Mouse (Mus musculus) lung, postnatal 14 days (tissue): ENCODE data around the gene Smarca4.
A peak's percentile ranks its signal among the peaks of the same experiment; 100 is the strongest.

Experiments
- DNase-seq: peaks from one replicate; pipeline ENCODE4 v3.0.0; 2021

Smarca4 gene

DNA sequence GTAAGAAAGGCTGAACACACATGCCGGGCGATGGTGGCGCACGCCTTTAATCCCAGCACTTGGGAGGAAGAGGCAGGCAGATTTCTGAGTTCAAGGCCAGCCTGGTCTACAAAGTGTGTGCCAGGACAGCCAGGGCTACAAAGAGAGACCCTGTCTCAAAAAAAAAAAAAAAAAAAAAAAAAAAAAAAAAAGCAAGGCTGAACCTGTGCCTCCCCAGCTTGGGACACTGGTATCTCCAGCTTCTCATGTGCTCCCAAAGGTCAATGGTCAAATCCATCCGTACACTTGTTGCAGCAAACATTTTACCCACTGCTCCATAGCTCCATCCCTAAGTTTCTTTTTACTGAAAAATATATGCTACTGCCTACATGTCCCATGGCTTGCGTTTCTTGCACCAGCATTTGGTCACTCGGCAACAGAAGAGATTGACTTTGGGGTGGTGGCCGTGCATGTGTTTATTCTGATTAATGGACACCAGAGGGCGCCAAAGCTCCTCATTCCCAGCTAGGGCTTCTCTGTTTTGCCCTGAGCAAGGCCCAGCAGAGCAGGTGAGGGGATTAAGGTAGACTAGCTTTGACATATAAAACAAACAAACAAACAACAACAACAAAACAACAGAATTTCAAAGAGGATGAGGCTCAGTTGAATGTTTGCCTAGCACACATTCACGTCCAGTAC, 14.1 kb upstream of the Smarca4 start:
- peak; percentile 80 for DNase-seq

DNA sequence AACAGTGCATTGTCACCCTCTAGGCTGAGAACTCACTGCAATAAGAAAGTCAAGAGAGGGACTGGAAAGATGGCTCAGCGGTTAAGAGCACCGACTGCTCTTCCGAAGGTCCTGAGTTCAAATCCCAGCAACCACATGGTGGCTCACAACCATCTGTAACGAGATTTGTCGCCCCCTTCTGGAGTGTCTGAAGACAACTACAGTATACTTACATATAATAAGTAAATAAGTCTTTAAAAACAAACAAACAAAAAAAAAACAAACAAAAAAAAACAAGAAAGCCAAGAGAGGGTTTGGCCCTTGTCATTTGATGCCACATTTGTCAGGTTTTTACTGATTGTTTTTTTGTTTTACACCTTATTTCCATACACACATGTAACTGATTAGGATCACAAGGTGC, 11.8 kb upstream of the Smarca4 start:
- no peak for DNase-seq

DNA sequence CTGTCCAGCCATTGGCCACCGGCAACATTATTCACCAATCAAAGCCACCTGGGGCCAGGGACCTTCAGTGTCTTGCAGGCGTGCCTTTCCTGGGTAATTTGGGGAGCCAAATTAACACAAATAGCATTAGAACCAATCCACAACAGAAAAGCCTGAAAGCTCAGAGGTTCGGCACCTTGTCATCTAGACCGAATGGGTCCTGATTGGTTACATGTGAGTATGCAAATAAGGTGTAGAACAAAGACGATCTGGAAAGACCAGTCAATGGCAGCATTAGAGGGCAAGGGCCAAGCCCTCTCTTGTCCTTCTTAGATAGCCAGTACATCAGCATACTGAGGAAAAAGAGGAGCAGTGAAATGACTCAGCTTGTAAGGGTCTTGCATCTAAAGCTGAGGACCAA, 10.1 kb upstream of the Smarca4 start:
- DNase-seq: no peak

DNA sequence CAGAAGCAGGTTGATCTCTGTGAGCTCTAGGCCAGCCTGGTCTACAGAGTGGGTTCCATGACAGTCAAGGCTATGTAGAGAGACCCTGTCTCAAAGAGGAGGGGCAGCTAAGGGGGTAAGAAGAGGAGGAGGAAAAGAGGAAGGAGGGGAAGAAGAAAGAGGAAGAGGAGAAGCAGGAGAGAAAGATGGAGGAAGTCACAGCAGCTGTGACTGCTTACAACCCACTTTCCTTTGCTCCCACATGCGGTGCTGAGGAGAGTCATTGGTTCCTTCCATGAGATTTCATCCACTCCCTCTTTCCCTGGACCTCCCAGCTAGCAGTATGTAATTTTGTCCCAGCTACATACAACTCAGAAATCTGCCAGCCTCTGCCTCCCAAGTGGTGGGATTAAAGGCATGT, 9.3 kb upstream of the Smarca4 start:
- DNase-seq: no peak

DNA sequence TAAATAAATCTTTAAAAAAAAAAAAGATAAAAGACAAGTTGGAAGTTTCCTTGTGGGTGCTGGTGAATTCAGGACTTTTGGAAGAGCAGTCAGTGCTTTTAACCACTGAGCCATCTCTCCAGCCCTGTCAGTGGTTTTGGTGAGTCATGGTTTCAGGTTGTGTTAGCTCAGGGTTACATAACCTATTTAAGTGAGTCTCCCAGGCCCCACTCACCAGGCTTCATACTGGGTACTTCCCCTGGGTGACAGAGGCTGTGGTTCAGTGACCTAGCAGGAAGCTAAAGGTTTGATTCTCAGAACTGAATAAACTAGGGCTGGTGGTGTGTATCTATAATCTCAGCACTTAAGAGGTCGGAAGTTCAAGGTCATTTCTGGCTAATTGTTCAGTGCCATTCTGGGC, 6.1 kb upstream of the Smarca4 start:
- peak; percentile 49 for DNase-seq

DNA sequence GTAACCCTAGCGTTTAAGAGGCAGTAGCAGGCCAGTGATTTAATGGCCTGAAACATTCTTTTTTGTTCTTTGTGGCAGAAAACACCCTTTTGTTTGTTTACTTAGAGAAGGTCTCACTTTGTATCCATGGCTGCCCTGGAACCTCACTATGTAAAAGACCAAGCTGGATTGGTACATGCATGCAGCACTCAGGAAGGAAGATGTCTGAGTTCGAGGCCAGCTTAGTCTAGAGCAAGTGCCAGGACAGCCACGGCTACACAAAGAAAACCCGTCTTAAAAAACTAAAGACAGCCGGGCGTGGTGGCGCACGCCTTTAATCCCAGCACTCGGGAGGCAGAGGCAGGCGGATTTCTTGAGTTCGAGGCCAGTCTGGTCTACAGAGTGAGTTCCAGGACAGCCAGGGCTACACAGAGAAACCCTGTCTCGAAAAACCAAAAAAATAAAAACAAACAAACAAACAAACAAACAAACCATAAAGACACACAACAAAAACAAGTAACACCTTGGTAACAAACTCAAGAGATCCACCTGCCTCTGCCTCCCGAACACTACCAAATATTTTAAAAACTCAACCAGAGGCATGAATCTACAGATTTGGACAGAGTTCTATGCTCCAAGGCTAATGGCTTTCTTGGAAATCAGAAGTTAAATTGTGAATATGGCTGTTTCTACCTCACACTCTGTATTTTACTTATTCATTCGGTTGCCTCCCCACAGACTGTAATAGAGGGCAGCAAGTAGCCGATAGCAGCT, 929 bp upstream of the Smarca4 start:
- no peak for DNase-seq

DNA sequence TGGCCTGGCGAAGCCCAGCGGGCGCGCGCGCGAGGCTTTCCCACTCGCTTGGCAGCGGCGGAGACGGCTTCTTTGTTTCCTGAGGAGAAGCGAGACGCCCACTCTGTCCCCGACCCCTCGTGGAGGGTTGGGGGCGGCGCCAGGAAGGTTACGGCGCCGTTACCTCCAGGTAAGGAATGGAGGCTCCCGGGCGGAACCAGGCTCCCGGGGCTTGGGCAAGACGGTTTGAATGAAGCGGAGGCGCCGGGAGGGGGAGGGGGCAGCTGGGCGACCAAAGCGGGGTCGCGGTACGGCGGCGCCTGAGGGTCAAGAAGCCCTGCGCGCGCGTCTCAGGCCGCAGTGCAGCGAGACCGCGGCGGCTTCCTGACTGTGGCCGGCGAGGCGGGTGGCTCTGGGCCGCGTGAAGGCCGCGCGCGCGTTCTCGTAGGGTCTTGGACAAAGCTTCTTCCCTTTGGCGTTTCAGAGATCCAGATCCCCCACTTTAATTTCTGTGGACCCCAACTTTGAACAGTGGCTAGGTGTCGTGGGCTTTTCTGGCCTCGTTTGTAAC, 338 bp downstream of the Smarca4 start:
- peak; percentile 91 for DNase-seq

DNA sequence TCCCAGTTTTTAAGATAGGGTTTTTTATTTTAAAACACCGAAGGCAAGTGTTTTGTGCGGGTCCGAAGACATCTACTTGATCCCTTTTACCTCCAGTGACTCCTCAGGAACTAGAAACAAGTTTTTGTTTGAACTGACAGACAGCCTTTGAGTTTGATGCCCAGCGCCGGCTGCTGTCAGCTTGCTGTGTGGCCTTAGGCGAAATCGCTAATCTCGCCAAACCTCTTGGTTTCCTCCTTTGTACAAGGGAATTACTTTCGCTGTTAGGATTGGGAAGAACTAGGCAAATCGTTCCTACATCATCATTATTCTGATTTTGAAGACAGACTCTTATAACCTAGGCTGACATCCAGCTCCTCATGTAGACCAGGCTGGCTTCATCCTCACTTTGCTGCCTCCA, 1.1 kb downstream of the Smarca4 start:
- no peak for DNase-seq

DNA sequence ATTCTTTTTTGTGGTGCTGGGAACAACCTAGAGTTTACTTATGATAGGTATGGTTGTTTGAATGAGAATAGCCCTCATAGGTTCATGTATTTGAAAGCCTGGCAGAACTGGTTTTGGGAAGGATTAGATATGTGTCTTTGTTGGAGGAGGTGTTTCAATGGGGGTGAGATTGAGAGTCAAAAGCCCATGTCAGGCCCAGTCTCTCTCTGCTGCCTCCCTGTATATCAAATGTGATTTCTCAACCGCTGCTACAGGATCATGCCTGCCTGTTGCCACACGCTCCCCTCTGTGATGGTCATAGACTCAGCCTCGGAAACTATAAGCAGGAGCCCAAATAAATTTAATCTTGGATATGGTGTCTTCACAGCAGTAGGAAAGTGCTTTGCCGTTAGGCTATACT, 4.3 kb downstream of the Smarca4 start:
- DNase-seq: no peak

DNA sequence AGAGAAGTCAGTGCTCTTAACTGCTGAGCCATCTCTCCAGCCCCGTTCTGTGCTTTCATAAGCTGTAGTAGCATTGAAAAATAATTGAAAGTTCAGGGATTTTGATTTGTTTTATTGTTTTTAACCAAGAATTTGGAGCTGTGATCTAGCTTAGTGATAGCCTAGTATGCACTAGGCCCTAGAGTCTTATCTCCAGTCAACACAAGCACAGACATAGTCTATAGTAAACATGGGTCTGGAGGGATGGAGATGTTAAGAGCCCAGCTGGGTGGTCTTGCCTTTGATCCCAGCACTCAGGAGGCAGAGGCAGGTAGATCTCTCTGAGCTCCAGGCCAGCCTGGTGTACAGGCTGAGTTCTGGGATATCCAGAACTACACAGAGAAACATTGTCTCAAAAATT, 6.7 kb downstream of the Smarca4 start:
- DNase-seq: no peak

DNA sequence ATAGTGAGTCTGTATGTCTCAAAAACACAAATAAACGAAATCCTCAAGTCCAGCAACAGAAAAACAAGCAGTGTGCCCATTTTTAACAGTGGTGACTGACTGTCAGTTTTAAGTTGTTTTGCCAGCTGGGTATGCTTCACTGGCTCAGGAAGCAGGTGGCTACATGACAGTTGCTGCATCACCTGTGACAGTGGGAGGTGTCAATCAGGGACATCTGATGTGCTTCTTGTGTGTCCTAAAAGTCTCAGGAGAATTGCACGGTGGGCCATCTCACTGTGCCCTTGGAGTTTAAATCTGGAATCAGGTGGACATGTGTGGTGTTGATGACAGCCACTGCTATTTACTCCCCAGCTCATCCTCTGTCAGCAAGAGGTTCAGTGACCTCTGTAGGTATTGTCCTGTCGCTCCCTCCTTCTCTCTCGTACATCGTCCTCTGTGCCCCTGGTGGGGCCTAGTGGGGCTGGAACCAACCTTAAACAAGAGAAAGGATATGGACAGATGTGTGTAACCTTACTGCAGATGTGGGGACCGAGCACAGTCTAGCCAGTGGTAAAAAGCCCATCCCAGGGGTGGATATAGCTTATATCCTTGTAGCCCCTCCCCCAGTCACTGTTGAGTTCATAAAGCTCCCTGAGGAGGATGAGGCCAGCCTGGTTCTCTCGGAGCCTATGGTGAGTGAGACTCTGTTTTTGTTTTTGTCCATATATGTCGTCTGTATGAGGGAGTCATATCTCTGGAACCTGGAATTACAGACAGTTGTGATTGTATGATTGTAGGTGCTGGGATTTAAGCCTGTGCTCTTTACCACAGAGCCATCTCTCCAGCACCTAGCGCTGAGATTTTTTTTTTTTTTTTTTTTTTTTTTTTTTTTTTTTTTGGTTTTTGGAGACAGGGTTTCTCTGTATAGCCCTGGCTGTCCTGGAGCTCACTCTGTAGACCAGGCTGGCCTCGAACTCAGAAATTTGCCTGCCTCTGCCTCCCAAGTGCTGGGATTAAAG, 9.7 kb downstream of the Smarca4 start:
- DNase-seq: no peak

DNA sequence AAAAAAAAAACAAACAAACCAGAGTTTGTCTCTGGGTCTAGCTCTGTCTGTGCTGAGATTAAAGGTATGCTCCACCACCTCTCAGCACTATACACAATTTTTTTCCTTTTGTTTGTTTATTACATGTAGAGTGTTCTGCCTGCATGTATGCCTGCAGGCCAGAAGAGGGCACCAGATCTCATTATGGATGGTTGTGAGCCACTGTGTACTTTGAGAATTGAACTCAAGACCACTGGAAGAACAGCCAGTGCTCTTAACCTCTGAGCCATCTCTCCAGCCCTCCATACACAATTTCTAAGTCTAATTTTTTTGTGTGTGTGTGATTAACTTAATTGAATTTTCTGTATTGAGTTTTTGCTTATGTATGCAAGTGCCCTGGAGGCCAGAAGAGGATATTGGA, 10.6 kb downstream of the Smarca4 start:
- DNase-seq: no peak

DNA sequence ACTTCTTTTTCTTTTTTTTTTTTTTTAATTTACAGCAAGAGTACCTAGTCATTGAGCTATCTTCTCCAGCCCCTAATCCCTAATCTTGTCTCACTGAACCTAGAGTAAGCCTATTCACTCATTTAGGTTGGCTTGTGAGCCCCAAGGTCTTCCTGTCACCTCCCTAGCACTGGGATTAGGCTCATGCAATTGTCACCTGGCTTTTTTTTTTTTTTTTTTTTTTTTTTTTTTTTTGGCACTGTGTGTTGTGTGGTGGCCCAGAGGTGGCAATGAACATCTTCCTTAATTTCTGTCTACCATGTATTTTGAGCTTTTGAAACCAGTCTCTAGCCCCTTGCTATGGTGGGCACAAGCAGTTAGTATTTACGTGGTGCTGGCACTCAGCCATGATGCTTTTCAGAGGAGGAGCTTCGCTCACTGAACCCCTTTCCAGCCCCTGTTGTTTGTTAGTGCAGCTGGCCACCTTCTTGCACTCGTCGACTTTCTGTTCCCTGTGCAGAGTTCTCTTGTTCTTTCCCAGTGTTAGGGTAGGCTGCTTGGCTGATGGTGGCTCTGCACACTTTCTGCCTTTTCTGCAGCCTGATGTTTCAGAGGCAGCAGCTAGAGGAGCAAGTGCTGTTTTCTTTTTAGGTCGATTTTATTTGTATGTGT, 11.3 kb downstream of the Smarca4 start:
- no peak for DNase-seq

DNA sequence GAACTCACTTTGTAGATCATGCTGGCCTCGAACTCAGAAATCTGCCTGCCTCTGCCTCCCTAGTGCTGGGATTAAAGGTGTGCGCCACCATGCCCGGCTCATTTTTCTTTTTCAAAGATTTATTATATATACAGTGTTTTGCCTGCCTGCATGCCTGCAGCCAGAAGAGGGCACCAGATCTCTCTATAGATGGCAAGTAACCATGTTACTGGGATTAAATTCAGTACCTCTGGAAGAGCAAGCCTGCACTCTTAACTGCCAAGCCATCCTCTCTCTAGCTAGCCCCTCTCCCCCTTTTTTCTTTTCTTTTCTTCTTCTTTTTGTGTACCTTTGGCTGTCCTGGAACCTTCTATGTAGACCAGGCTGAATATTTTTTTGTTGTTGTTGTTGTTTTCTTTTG, 14.7 kb downstream of the Smarca4 start:
- DNase-seq: peak; percentile 62

DNA sequence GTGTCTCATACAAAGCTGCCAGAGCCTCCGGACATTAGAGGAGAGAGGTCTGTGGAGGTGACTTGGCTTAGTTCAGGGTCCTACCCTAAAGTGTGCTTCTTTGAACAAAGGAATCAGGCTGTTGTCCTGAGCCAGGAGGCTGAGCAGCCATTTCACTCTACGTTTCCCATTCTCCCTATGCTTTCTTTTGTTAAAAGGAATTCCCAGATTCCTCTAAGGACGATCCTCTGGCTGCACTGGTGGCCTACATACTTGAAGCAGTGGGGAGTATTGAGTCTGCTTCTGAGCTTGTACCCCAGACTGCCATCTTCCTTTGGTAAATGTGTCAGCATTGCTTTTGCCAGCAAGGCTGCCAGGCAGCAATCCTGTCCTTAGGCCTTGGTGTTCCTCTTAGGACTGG, 17.1 kb downstream of the Smarca4 start:
- DNase-seq: no peak

DNA sequence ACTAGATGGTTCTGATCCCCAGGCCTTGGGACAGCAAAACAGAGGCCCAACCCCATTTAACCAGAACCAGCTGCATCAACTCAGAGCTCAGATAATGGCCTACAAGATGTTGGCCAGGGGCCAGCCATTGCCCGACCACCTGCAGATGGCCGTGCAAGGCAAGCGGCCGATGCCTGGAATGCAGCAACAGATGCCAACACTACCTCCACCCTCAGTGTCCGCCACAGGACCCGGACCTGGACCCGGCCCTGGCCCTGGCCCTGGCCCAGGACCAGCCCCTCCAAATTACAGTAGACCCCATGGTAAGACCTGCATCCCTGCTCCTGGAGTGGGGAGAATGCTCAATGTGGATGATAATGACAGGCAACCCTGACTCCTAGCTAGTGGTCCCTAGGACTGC, 19.7 kb downstream of the Smarca4 start:
- DNase-seq: no peak

DNA sequence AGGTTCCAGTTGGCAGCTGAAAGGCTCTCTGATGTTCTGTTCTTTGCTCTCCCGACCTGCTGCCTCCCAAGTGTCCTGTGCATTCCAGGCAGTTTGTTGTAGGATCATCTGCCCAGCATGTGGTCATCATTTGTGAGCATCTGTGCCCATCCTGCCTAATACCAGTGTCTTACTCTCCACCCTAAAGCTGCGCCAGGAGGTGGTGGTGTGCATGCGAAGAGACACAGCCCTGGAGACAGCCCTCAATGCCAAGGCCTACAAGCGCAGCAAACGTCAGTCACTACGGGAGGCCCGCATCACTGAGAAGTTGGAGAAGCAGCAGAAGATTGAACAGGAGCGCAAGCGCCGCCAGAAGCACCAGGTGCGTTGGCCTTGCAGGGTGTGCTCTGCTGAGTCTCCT, 23.1 kb downstream of the Smarca4 start:
- no peak for DNase-seq

DNA sequence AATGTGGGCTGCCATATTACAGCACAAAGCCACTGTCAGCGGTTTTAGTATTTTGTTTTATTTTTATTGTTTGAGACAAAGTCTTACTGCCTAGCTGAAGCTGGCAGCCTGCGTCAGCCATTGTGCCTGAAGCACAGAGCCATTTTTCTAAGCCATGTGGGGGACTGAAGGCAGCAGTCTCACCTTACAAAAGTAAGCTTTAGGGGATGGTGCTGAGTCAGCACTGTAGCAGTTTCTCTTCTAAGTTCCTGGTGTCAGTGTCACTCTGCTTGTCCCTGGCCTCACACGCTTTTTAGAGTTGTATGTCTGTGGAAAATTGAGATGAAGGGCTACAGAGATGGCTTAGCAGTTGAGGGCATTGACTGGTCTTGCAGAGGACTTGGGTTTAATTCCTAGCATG, 30.4 kb downstream of the Smarca4 start:
- DNase-seq: no peak

DNA sequence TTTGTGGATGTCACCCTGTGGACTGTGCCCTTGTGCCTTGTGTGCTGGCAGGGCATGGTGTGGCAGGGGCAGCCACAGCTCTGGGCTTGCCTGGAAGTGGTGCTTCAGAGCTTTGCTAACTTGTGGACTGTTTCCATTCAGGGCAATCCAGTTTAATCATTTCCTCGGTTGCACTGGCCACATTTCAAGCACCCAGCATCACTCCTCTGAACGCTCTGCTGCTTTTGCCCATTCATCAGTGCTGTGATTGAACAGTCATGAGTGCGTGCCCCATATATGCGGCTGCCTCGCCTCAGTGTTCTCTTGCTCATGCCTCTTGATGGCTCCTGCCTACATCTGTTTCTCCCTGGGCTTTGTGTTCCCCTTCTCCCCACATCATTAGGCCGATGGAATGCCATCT, 31.8 kb downstream of the Smarca4 start:
- DNase-seq: no peak

DNA sequence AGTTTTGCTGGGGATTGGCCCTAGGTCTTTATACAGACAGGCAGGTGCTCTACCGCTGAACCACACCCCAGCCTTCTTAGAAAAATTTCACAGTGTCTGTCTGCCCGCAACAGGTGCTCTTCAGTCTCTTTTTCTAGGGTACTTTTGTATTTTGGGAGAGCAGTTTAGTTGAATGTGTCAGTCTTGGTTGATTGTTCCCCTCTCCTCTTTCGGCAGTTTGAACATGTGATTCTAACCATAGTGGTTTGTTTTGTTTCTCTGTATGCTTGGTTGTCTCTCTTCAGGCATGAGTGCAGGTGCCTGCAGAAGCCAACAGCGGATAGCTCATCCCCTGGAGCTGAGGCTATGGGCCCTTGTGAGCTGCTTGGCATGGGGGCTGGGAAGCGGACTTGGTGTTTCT, 36.3 kb downstream of the Smarca4 start:
- DNase-seq: no peak

DNA sequence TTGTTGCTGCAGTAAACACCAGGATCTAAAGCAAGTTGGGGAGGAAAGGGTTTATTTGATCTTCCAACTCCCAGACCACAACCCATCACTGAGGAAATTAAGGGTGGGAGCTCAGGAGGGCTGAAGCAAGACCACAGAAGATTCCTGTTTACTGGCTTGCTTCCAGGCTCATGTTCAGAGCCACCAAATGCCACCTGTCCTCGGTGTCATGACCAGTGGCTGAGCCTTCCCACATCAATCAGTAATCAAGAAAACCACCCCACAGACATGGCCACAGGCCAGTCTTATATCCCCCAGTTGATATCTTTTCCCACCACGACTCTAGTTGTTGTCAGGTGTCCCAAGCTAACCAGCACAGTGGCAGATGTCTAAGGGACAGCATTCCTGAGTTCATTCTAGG, 37.3 kb downstream of the Smarca4 start:
- no peak for DNase-seq

DNA sequence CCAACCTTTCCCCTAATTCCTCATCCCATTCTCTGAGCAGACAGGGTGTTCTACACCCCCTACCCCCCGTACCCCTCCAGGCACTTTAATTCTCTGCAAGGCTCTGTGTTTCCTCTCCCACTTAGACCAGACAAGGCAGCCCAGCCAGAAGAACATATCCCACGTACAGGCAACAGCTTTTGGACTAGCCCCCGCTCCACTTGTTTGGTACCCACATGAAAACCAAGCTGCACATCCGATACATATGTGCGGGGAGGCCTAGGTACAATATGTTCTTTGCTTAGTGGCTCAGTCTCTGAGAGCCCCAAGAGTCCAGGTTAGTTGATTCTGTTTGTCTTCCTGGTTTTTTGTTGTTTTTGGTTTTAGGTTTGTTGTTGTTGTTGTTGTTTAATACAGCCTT, 46.1 kb downstream of the Smarca4 start:
- DNase-seq: no peak

DNA sequence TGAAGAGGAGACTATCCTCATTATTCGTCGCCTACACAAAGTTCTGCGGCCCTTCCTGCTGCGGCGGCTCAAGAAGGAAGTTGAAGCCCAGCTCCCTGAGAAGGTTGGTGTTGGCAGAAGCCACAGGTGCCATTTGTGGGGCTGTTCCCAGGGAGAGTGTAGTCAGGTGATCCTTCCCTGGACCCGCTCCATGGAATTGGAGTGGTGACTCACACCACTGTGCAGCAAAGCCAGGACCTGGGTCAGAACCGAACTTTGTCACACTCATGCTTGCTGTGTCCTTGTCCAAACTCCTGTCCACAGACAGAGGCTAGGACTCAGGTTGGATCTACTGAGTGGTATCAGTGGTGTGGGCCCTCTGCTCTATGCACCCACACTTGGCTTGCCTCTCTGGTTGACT, 53.0 kb downstream of the Smarca4 start:
- no peak for DNase-seq
